Mouse (Mus musculus): Measurements from ENCODE around the gene Scg3. TPM values are rescaled to one million over a fixed set of nuclear protein-coding genes. Genes with fewer than 3 reads are reported as not detected.

Gene Scg3
- total and polyA plus RNA-seq, 3 experiments = not detected

GRCm38 (mm10) chr9:75593481-75593880, 90.4 kb downstream of the Scg3 start:
- Histone ChIP-seq H3K36me3 (replicated peaks in 1 of 2; ENCODE audit: control insufficient read depth in 1 of 2, insufficient read depth in 1 of 2, low read length in 1 of 2) (no peaks in the 10 kb centered on the region), H3K9me3 (replicated peaks; ENCODE audit: low read length) (peaks cover 3% of the 10 kb centered on the region), H3K4me3 (replicated peaks in 1 of 3; ENCODE audit: low read depth in 2 of 3, low read length in 2 of 3, poor library complexity in 1 of 3) (no peak overlapping the region), H3K79me2 (replicated peaks; ENCODE audit: control insufficient read depth, extremely low read depth, insufficient read depth, poor library complexity, severe bottlenecking) (no peaks in the 10 kb centered on the region), H3K27ac (ENCODE audit: insufficient read depth, low read depth) (no peak overlapping the region), H3K9ac (ENCODE audit: insufficient read depth, low read depth) (no peak overlapping the region), H3K4me1 (ENCODE audit: control insufficient read depth in 1 of 2, insufficient read depth in 2 of 2) (no peaks in the 10 kb centered on the region), H3K4me2 (ENCODE audit: insufficient read depth, low read depth, poor library complexity, severe bottlenecking) (no peak overlapping the region), H3K27me3 (replicated peaks) (peaks cover 2% of the 10 kb centered on the region)
- TF ChIP-seq UBTF (IDR thresholded peaks at IDR 0.05; ENCODE audit: low read depth, low read length) (no peak), USF2 (conservative IDR thresholded peaks at IDR 0.05; ENCODE audit: low read depth, low read length) (no peak), JUND (conservative IDR thresholded peaks at IDR 0.05; ENCODE audit: low read depth, low read length) (no peak), RAD21 (IDR thresholded peaks at IDR 0.05; ENCODE audit: low read depth, low read length) (no peak), HCFC1 (IDR thresholded peaks at IDR 0.05; ENCODE audit: low read depth, low read length) (no peak), KAT2A (IDR thresholded peaks at IDR 0.05; ENCODE audit: insufficient replicate concordance, low read length) (no peak), SIN3A (IDR thresholded peaks at IDR 0.05; ENCODE audit: low read length) (no peak), MAZ (IDR thresholded peaks at IDR 0.05; ENCODE audit: low read depth, low read length) (no peak), PAX5 (IDR thresholded peaks at IDR 0.05; ENCODE audit: low read length) (no peak), ZKSCAN1 (IDR thresholded peaks at IDR 0.05; ENCODE audit: borderline replicate concordance, low read depth, low read length) (no peak), EP300 (IDR thresholded peaks at IDR 0.05; ENCODE audit: low read length) (no peak), NELFE (IDR thresholded peaks at IDR 0.05; ENCODE audit: low read depth, low read length) (no peak), CHD2 (IDR thresholded peaks at IDR 0.05; ENCODE audit: low read length) (no peak), TBP (conservative IDR thresholded peaks at IDR 0.05; ENCODE audit: low read depth, low read length) (no peak), MYC (IDR thresholded peaks at IDR 0.05; ENCODE audit: low read depth, low read length) (no peak), SMC3 (IDR thresholded peaks at IDR 0.05; ENCODE audit: low read depth, low read length) (no peak), MXI1 (IDR thresholded peaks at IDR 0.05; ENCODE audit: low read depth, low read length) (no peak), MAX (IDR thresholded peaks at IDR 0.05; ENCODE audit: low read length) (no peak), MEF2A (IDR thresholded peaks at IDR 0.05; ENCODE audit: borderline replicate concordance, low read depth, low read length) (no peak)
- dilution Hi-C loops (cut with MboI; ENCODE audit: extremely low pct_ligation_motif_present, extremely low pct_unique_long_range_greater_than_20kb, low sequenced_read_pairs) = no loop called here
- in situ Hi-C loops (cut with MboI; ENCODE audit: low pct_ligation_motif_present, low pct_unique_long_range_greater_than_20kb, low sequenced_read_pairs) = no loop called here
- no peak for DNase-seq (ENCODE audit: extremely low read depth)

Other genes with a start within 250 kb of the Scg3 start
- gene Leo1, start 242.5 kb downstream of the Scg3 start, total RNA-seq (2012; rRNA removed) = 49.9 and 59.7 TPM in 2 replicates
- gene Leo1, start 242.5 kb downstream of the Scg3 start, total RNA-seq (2014; rRNA removed) = 43.1 and 46.7 TPM in 2 replicates
- 60.7 and 73.4 TPM in 2 replicates for gene Leo1, start 242.5 kb downstream of the Scg3 start, polyA plus RNA-seq (2012; ENCODE audit: insufficient read length, low read depth)
- 40.5 and 41.1 TPM in 2 replicates for gene Tmod3, start 124.4 kb downstream of the Scg3 start, total RNA-seq (2012; rRNA removed)
- 71.0 and 77.1 TPM in 2 replicates for gene Tmod3, start 124.4 kb downstream of the Scg3 start, total RNA-seq (2014; rRNA removed)
- gene Tmod3, start 124.4 kb downstream of the Scg3 start, polyA plus RNA-seq (2012; ENCODE audit: insufficient read length, low read depth) = 52.0 and 59.0 TPM in 2 replicates
- gene Tmod2, start 72.7 kb downstream of the Scg3 start, total RNA-seq (2012; rRNA removed) = 1.6 and 1.7 TPM in 2 replicates
- 0.08 and 0.16 TPM in 2 replicates for gene Tmod2, start 72.7 kb downstream of the Scg3 start, total RNA-seq (2014; rRNA removed)
- 0.10 and 0.17 TPM in 2 replicates for gene Tmod2, start 72.7 kb downstream of the Scg3 start, polyA plus RNA-seq (2012; ENCODE audit: insufficient read length, low read depth)
- 16.2 and 18.6 TPM in 2 replicates for gene Lysmd2, start 58.3 kb downstream of the Scg3 start, total RNA-seq (2012; rRNA removed)
- gene Lysmd2, start 58.3 kb downstream of the Scg3 start, total RNA-seq (2014; rRNA removed) = 14.2 and 18.1 TPM in 2 replicates
- gene Lysmd2, start 58.3 kb downstream of the Scg3 start, polyA plus RNA-seq (2012; ENCODE audit: insufficient read length, low read depth) = 10.4 and 11.7 TPM in 2 replicates
- not detected in 2 replicates for gene Bmp5, start 91.3 kb upstream of the Scg3 start, total RNA-seq (2012; rRNA removed)
- not detected in 2 replicates for gene Bmp5, start 91.3 kb upstream of the Scg3 start, total RNA-seq (2014; rRNA removed)
- gene Bmp5, start 91.3 kb upstream of the Scg3 start, polyA plus RNA-seq (2012; ENCODE audit: insufficient read length, low read depth) = not detected in 2 replicates

Measured in CH12.LX (cell line).